Mouse (Mus musculus) E14TG2a.4 (cell line): ENCODE data around the gene 9430038I01Rik.

Experiments used
- H3K27me3 ChIP-seq: 2 replicates; pipeline ENCODE4 v1.6.1; 2014; ENCODE audit warnings: low read length, control low read depth; ENCODE audit not compliant: insufficient read depth
- H3K36me3 ChIP-seq: 2 replicates; pipeline ENCODE4 v1.6.1; 2014; ENCODE audit warnings: low read length, control low read depth; ENCODE audit not compliant: insufficient read depth
- H3K4me1 ChIP-seq: replicated peaks from 2 replicates; pipeline ENCODE4 v1.6.1; 2014; ENCODE audit warnings: low read depth, low read length, control low read depth
- H3K4me3 ChIP-seq: replicated peaks from 2 replicates; pipeline ENCODE4 v1.5.1; 2014; ENCODE audit warnings: mild to moderate bottlenecking, low read length
- H3K9me3 ChIP-seq: 2 replicates; pipeline ENCODE4 v1.6.1; 2014; ENCODE audit warnings: low read length, control low read depth
- CTCF ChIP-seq: conservative IDR thresholded peaks from 2 replicates; pipeline ENCODE4 v1.5.1; 2014; ENCODE audit warnings: low read length
- NANOG ChIP-seq: IDR thresholded peaks from 2 replicates; pipeline ENCODE4 v1.6.1; 2014; ENCODE audit warnings: borderline replicate concordance, low read length, mixed read lengths
- POU5F1 ChIP-seq: IDR thresholded peaks from 2 replicates; pipeline ENCODE4 v1.6.1; 2014; ENCODE audit warnings: low read length, borderline replicate concordance

Gene 9430038I01Rik

GRCm38 (mm10) chr7:137426693-137427092 is 16.1 kb upstream of the 9430038I01Rik start:
- Histone ChIP-seq H3K36me3 (no peaks in the 10 kb centered on the region), H3K27me3 (no peaks in the 10 kb centered on the region), H3K4me3 (no peak overlapping the region), H3K9me3 (peaks cover 5% of the 10 kb centered on the region; the same call in 1 of the 2 replicates), H3K4me1 (peaks cover 67% of the 10 kb centered on the region)
- TF ChIP-seq POU5F1 (no peak), CTCF (no peak), NANOG (no peak)

- Histone ChIP-seq H3K4me1 (peaks cover 12% of the 10 kb centered on the region), H3K27me3 (no peaks in the 10 kb centered on the region), H3K9me3 (peaks cover 12% of the 10 kb centered on the region), H3K4me3 (no peak overlapping the region), H3K36me3 (no peaks in the 10 kb centered on the region)
- TF ChIP-seq POU5F1 (no peak), CTCF (no peak), NANOG (no peak)
These were observed 10.7 kb upstream of the 9430038I01Rik start for GRCm38 (mm10) chr7:137421236-137421635.

GRCm38 (mm10) chr7:137420550-137420949 is 10.0 kb upstream of the 9430038I01Rik start:
- no peaks in the 10 kb centered on the region for H3K36me3 ChIP-seq
- no peak overlapping the region for H3K4me3 ChIP-seq
- TF ChIP-seq CTCF (no peak), POU5F1 (no peak), NANOG (no peak)
- peaks cover 12% of the 10 kb centered on the region for H3K9me3 ChIP-seq
- peaks cover 9% of the 10 kb centered on the region; the same call in 1 of the 2 replicates for H3K4me1 ChIP-seq
- H3K27me3 ChIP-seq = no peaks in the 10 kb centered on the region

- peaks cover 19% of the 10 kb centered on the region for H3K9me3 ChIP-seq
- H3K4me3 ChIP-seq = no peak overlapping the region
- H3K27me3 ChIP-seq = no peaks in the 10 kb centered on the region
- no peak for TF ChIP-seq CTCF
- no peak for TF ChIP-seq POU5F1
- no peak for TF ChIP-seq NANOG
- H3K36me3 ChIP-seq = no peaks in the 10 kb centered on the region
- H3K4me1 ChIP-seq = peaks cover 8% of the 10 kb centered on the region
These were observed 4.1 kb upstream of the 9430038I01Rik start for GRCm38 (mm10) chr7:137414710-137415109.

GRCm38 (mm10) chr7:137407428-137408058 is 3.0 kb downstream of the 9430038I01Rik start:
- H3K36me3 ChIP-seq = peaks cover 8% of the 10 kb centered on the region
- no peaks in the 10 kb centered on the region for H3K9me3 ChIP-seq
- H3K27me3 ChIP-seq = no peaks in the 10 kb centered on the region
- H3K4me3 ChIP-seq = no peak overlapping the region
- no peak for TF ChIP-seq NANOG
- no peak for TF ChIP-seq CTCF
- TF ChIP-seq POU5F1 = no peak
- peaks cover 55% of the 10 kb centered on the region for H3K4me1 ChIP-seq

- Histone ChIP-seq H3K27me3 (no peaks in the 10 kb centered on the region), H3K4me3 (no peak overlapping the region), H3K9me3 (peaks cover 8% of the 10 kb centered on the region), H3K4me1 (peaks cover 54% of the 10 kb centered on the region), H3K36me3 (peaks cover 8% of the 10 kb centered on the region)
- TF ChIP-seq POU5F1 (no peak), CTCF (no peak), NANOG (no peak)
These were observed 6.4 kb downstream of the 9430038I01Rik start for GRCm38 (mm10) chr7:137404146-137404545.

GRCm38 (mm10) chr7:137398973-137399372 is 11.6 kb downstream of the 9430038I01Rik start:
- Histone ChIP-seq H3K4me3 (no peak overlapping the region), H3K27me3 (no peaks in the 10 kb centered on the region), H3K36me3 (0 out of 2 replicates have a peak, but pooled peaks cover 3% of the 10 kb centered on the region), H3K9me3 (peaks cover 8% of the 10 kb centered on the region), H3K4me1 (peaks cover 48% of the 10 kb centered on the region)
- no peak for TF ChIP-seq CTCF
- no peak for TF ChIP-seq NANOG
- TF ChIP-seq POU5F1 = no peak

GRCm38 (mm10) chr7:137397361-137397910 is 13.1 kb downstream of the 9430038I01Rik start:
- no peak for TF ChIP-seq NANOG
- no peak for TF ChIP-seq POU5F1
- TF ChIP-seq CTCF = no peak
- no peak overlapping the region for H3K4me3 ChIP-seq
- H3K4me1 ChIP-seq = peaks cover 49% of the 10 kb centered on the region

GRCm38 (mm10) chr7:137395421-137395820 is 15.1 kb downstream of the 9430038I01Rik start:
- TF ChIP-seq POU5F1 = no peak
- TF ChIP-seq NANOG = no peak
- TF ChIP-seq CTCF = no peak
- Histone ChIP-seq H3K4me3 (no peak overlapping the region), H3K27me3 (no peaks in the 10 kb centered on the region), H3K9me3 (no peaks in the 10 kb centered on the region), H3K4me1 (peaks cover 59% of the 10 kb centered on the region), H3K36me3 (0 out of 2 replicates have a peak, but pooled peaks cover 3% of the 10 kb centered on the region)

More at GRCm38 (mm10) chr7:137397361-137397910, 13.1 kb downstream of the 9430038I01Rik start:
- Histone ChIP-seq H3K36me3 (0 out of 2 replicates have a peak, but pooled peaks cover 3% of the 10 kb centered on the region), H3K27me3 (no peaks in the 10 kb centered on the region), H3K9me3 (peaks cover 8% of the 10 kb centered on the region)
